Comparison of ENCODE assay signal across 9 mouse cellular contexts in genomic region chr12:118847861-118848495, GRCm38 (mm10). TPM values are rescaled to one million over a fixed set of nuclear protein-coding genes. Genes with fewer than 3 reads are reported as not detected.
A peak's percentile ranks its signal among the peaks of the same experiment; 100 is the strongest.
DNase-seq lines count a peak whose midpoint lies in the region; ATAC-seq and TF ChIP-seq lines count a peak whose summit lies in the region.
"Had no signal": no experiment of that assay in that cellular context is flagged by ENCODE, and none has a peak within 500 bp of the region (broad histone marks: within the 10 kb centered on the region; RNA-seq: fewer than 3 reads in every experiment).

No protein-coding gene starts in this region.

- peaks cover 24% of the 10 kb centered on the region for H3K4me1 ChIP-seq in heart, embryonic 12.5 days (replicated peaks)
- 0 out of 2 replicates have a peak, but pooled peaks cover 3% of the 10 kb centered on the region for H3K4me1 ChIP-seq in bone marrow macrophage, adult 2 months (ENCODE audit: control insufficient read depth, insufficient read depth, low read length)
- peaks cover 26% of the 10 kb centered on the region for H3K4me1 ChIP-seq in hindbrain, embryonic 13.5 days (replicated peaks)
- H3K4me1 ChIP-seq in midbrain, embryonic 13.5 days (replicated peaks) = peaks cover 39% of the 10 kb centered on the region

- H3K4me2 ChIP-seq in heart, embryonic 12.5 days = peak overlapping the region; percentile 88
- H3K4me2 ChIP-seq in hindbrain, embryonic 13.5 days = peak overlapping the region; percentile 57
- H3K4me2 ChIP-seq in midbrain, embryonic 13.5 days (replicated peaks) = peak overlapping the region; percentile 63

- intact Hi-C loops in left cerebral cortex, adult 2 months (cut with DNase I) = no loop called here

- WGBS in heart, embryonic 12.5 days = 1% methylated on average over 23 of the region's 23 CpGs
- under 1% methylated on average over 23 of the region's 23 CpGs for WGBS in hindbrain, embryonic 13.5 days
- under 1% methylated on average over 23 of the region's 23 CpGs for WGBS in midbrain, embryonic 13.5 days

- no peaks in the 10 kb centered on the region for H3K9me3 ChIP-seq in heart, embryonic 12.5 days (replicated peaks)
- H3K9me3 ChIP-seq in hindbrain, embryonic 13.5 days = no peaks in the 10 kb centered on the region
- no peaks in the 10 kb centered on the region for H3K9me3 ChIP-seq in midbrain, embryonic 13.5 days

- no peak for DNase-seq in heart, adult 9 months (ENCODE audit: low spot score in 2 of 2)
- DNase-seq in left cerebral cortex, adult 2 months (ENCODE audit: extremely low spot score in 1 of 2, low spot score in 2 of 2) = no peak
- no peak for DNase-seq in thymus, adult 18-20 months

- TF ChIP-seq POLR2A in bone marrow macrophage, adult 2 months (IDR thresholded peaks at IDR 0.05; ENCODE audit: borderline replicate concordance, low read depth, low read length) = no peak

- H3K27me3 ChIP-seq in heart, embryonic 12.5 days (replicated peaks) = peaks cover 61% of the 10 kb centered on the region
- H3K27me3 ChIP-seq in hindbrain, embryonic 13.5 days = peaks cover 86% of the 10 kb centered on the region
- peaks cover 90% of the 10 kb centered on the region for H3K27me3 ChIP-seq in midbrain, embryonic 13.5 days

- peak overlapping the region; percentile 56 for H3K4me3 ChIP-seq in heart, embryonic 12.5 days
- H3K4me3 ChIP-seq in bone marrow macrophage, adult 2 months (ENCODE audit: insufficient read depth, low read length) = peak overlapping the region; percentile 27
- H3K4me3 ChIP-seq in hindbrain, embryonic 13.5 days = peak overlapping the region; percentile 45
- H3K4me3 ChIP-seq in midbrain, embryonic 13.5 days (replicated peaks) = peak overlapping the region; percentile 46
- H3K4me3 ChIP-seq in left cerebral cortex, adult 2 months = no peak overlapping the region

- no peaks in the 10 kb centered on the region for H3K36me3 ChIP-seq in heart, embryonic 12.5 days
- no peaks in the 10 kb centered on the region for H3K36me3 ChIP-seq in hindbrain, embryonic 13.5 days
- no peaks in the 10 kb centered on the region for H3K36me3 ChIP-seq in midbrain, embryonic 13.5 days

- H3K9ac ChIP-seq in heart, embryonic 12.5 days = no peak overlapping the region
- H3K9ac ChIP-seq in hindbrain, embryonic 13.5 days = peak overlapping the region; percentile 67
- H3K9ac ChIP-seq in midbrain, embryonic 13.5 days (replicated peaks) = peak overlapping the region; percentile 67

- TF ChIP-seq CTCF in bone marrow macrophage, adult 2 months (IDR thresholded peaks at IDR 0.05; ENCODE audit: low read depth, low read length) = no peak
- TF ChIP-seq CTCF in left cerebral cortex, adult 2 months (IDR thresholded peaks at IDR 0.05) = no peak

- no peak overlapping the region for H3K27ac ChIP-seq in heart, embryonic 12.5 days (ENCODE audit: poor library complexity, severe bottlenecking)
- H3K27ac ChIP-seq in bone marrow macrophage, adult 2 months (ENCODE audit: insufficient read depth, low read depth, low read length) = no peak overlapping the region
- H3K27ac ChIP-seq in hindbrain, embryonic 13.5 days = peak overlapping the region; percentile 64; the same call in 1 of the 2 replicates
- peak overlapping the region; percentile 71 for H3K27ac ChIP-seq in midbrain, embryonic 13.5 days
- H3K27ac ChIP-seq in left cerebral cortex, adult 2 months = no peak overlapping the region

- ATAC-seq in heart, embryonic 12.5 days (ENCODE audit: insufficient number of reproducible peaks, low FRiP score) = no peak
- 0 out of 2 replicates have a peak, but pooled peaks have one; percentile 14 for ATAC-seq in hindbrain, embryonic 13.5 days (ENCODE audit: low FRiP score)
- peak; percentile 5; the same call in 1 of the 2 replicates for ATAC-seq in midbrain, embryonic 13.5 days
- ATAC-seq in activated CD4-positive, CD25-positive, alpha-beta regulatory T cell, adult 4 months = no peak

RNA-seq across cellular contexts. Expression of gene Sp8, which starts 1.8 kb away (rescaled TPM):
- polyA plus RNA-seq in heart, embryonic 12.5 days (2016; fragmentation: Nextera tagmentation; extraction: Ambion mirVana) = 0.05 TPM in 2 replicates
- polyA plus RNA-seq in bone marrow macrophage, adult 2 months (2012; ENCODE audit: insufficient read depth, insufficient read length, missing spikeins) = not detected in 2 replicates
- polyA plus RNA-seq in hindbrain, embryonic 13.5 days (2015; fragmentation: Nextera tagmentation; extraction: Ambion mirVana) = 3.8 and 5.9 TPM in 2 replicates
- 5.7 and 6.5 TPM in 2 replicates for polyA plus RNA-seq in midbrain, embryonic 13.5 days (2015; fragmentation: Nextera tagmentation; extraction: Ambion mirVana)
- total RNA-seq in left cerebral cortex, adult 2 months (2021) = 1 to 10 TPM; 1.7 to 2.3 TPM
- not detected for polyA plus RNA-seq in activated CD4-positive, CD25-positive, alpha-beta regulatory T cell, adult 4 months (2017; shearing (Covaris generic))
- total RNA-seq: MEL had no signal

Comparison
In these comparisons a context has a peak if more than half of its experiments do, and no peak if none do; other contexts are left out.
1. ATAC-seq: peak in hindbrain, embryonic 13.5 days (single experiment) and midbrain, embryonic 13.5 days (single experiment); none in heart, embryonic 12.5 days (single experiment) and activated CD4-positive, CD25-positive, alpha-beta regulatory T cell, adult 4 months (single experiment).
2. H3K27ac ChIP-seq: peak in hindbrain, embryonic 13.5 days (single experiment) and midbrain, embryonic 13.5 days (single experiment); none in heart, embryonic 12.5 days (single experiment), bone marrow macrophage, adult 2 months (single experiment) and left cerebral cortex, adult 2 months (single experiment).
3. Peak in every context shown above with its lines, with median percentiles within 50 percentile points of each other: H3K4me2 ChIP-seq.